25 mouse cellular contexts compared by ENCODE assay signal in genomic region chr2:122109714-122110113, GRCm38 (mm10). TPM values are rescaled to one million over a fixed set of nuclear protein-coding genes. Genes with fewer than 3 reads are reported as not detected.
A peak's percentile ranks its signal among the peaks of the same experiment; 100 is the strongest.
DNase-seq lines count a peak whose midpoint lies in the region; ATAC-seq lines count a peak whose summit lies in the region.
"Had no signal": no experiment of that assay in that cellular context is flagged by ENCODE, and none has a peak within 500 bp of the region (broad histone marks: within the 10 kb centered on the region; RNA-seq: fewer than 3 reads in every experiment).

No protein-coding gene starts in this region.

- WGBS in heart, embryonic 11.5 days (ENCODE audit: insufficient replicate concordance), result 70% methylated on average over 4 of the region's 4 CpGs
- WGBS in kidney, embryonic 16.5 days, result 68% methylated on average over 4 of the region's 4 CpGs
- WGBS in kidney, embryonic 15.5 days, result 84% methylated on average over 4 of the region's 4 CpGs
- 43% methylated on average over 4 of the region's 4 CpGs for WGBS in lung, embryonic 16.5 days
- 45% methylated on average over 4 of the region's 4 CpGs for WGBS in macrophage (ENCODE audit: missing documents)

- no peaks in the 10 kb centered on the region for H3K27me3 ChIP-seq in heart, embryonic 11.5 days (ENCODE audit: control insufficient read depth, insufficient read depth, low read length)
- no peaks in the 10 kb centered on the region for H3K27me3 ChIP-seq in kidney, embryonic 16.5 days (ENCODE audit: insufficient read depth, low read length)
- no peaks in the 10 kb centered on the region for H3K27me3 ChIP-seq in kidney, embryonic 15.5 days
- H3K27me3 ChIP-seq in lung, embryonic 16.5 days (ENCODE audit: control insufficient read depth, insufficient read depth, low read depth, low read length), result no peaks in the 10 kb centered on the region
- H3K27me3 ChIP-seq: embryonic facial prominence, embryonic 13.5 days; midbrain, embryonic 15.5 days had no signal

- H3K4me2 ChIP-seq in heart, embryonic 11.5 days, result no peak overlapping the region
- H3K4me2 ChIP-seq in kidney, embryonic 16.5 days (replicated peaks; ENCODE audit: low read depth, low read length), result no peak overlapping the region
- no peak overlapping the region for H3K4me2 ChIP-seq in kidney, embryonic 15.5 days
- H3K4me2 ChIP-seq in lung, embryonic 16.5 days (ENCODE audit: low read depth, low read length), result no peak overlapping the region
- H3K4me2 ChIP-seq: embryonic facial prominence, embryonic 13.5 days; midbrain, embryonic 15.5 days had no signal

- H3K79me2 ChIP-seq in macrophage (ENCODE audit: inconsistent target), result peaks cover 88% of the 10 kb centered on the region

- no peaks in the 10 kb centered on the region for H3K4me1 ChIP-seq in heart, embryonic 11.5 days (ENCODE audit: control insufficient read depth, insufficient read depth, low read length)
- no peaks in the 10 kb centered on the region for H3K4me1 ChIP-seq in kidney, embryonic 16.5 days (ENCODE audit: insufficient read depth, low read length)
- no peaks in the 10 kb centered on the region for H3K4me1 ChIP-seq in kidney, embryonic 15.5 days
- no peaks in the 10 kb centered on the region; the same call in none of the 2 replicates for H3K4me1 ChIP-seq in lung, embryonic 16.5 days (replicated peaks; ENCODE audit: control insufficient read depth, insufficient read depth, low read length)
- H3K4me1 ChIP-seq: embryonic facial prominence, embryonic 13.5 days; midbrain, embryonic 15.5 days had no signal

- H3K9ac ChIP-seq in heart, embryonic 11.5 days (ENCODE audit: low read depth, low read length), result no peak overlapping the region
- no peak overlapping the region for H3K9ac ChIP-seq in kidney, embryonic 16.5 days (replicated peaks; ENCODE audit: low read length)
- no peak overlapping the region for H3K9ac ChIP-seq in kidney, embryonic 15.5 days
- no peak overlapping the region for H3K9ac ChIP-seq in lung, embryonic 16.5 days (ENCODE audit: low read length)
- H3K9ac ChIP-seq: embryonic facial prominence, embryonic 13.5 days; midbrain, embryonic 15.5 days had no signal

- H3K9me3 ChIP-seq in heart, embryonic 11.5 days (replicated peaks; ENCODE audit: control insufficient read depth, low read length), result no peaks in the 10 kb centered on the region
- H3K9me3 ChIP-seq in kidney, embryonic 16.5 days (ENCODE audit: low read length), result no peaks in the 10 kb centered on the region
- no peaks in the 10 kb centered on the region for H3K9me3 ChIP-seq in kidney, embryonic 15.5 days (replicated peaks)
- no peaks in the 10 kb centered on the region for H3K9me3 ChIP-seq in lung, embryonic 16.5 days (ENCODE audit: control insufficient read depth, low read length)
- H3K9me3 ChIP-seq: embryonic facial prominence, embryonic 13.5 days; midbrain, embryonic 15.5 days had no signal

- peaks cover 14% of the 10 kb centered on the region for H3K36me3 ChIP-seq in heart, embryonic 11.5 days (ENCODE audit: control insufficient read depth, insufficient read depth, low read length)
- peaks cover 45% of the 10 kb centered on the region for H3K36me3 ChIP-seq in kidney, embryonic 16.5 days (ENCODE audit: insufficient read depth, low read length)
- peaks cover 60% of the 10 kb centered on the region for H3K36me3 ChIP-seq in kidney, embryonic 15.5 days
- peaks cover 26% of the 10 kb centered on the region for H3K36me3 ChIP-seq in lung, embryonic 16.5 days (ENCODE audit: control insufficient read depth, insufficient read depth, low read length)
- peaks cover 62% of the 10 kb centered on the region for H3K36me3 ChIP-seq in macrophage (ENCODE audit: inconsistent target)

- peak; percentile 13 to 30 for DNase-seq in heart, adult 18-20 months
- no peak for DNase-seq in cerebellum, postnatal 14 days
- no peak for DNase-seq in right cerebral cortex, postnatal 4 days
- DNase-seq: adrenal gland, adult 2 months; cerebellum, postnatal 10 days; gastrocnemius, postnatal 14 days; kidney, adult 8-10 months; left cerebral cortex, postnatal 4 days; liver had no signal

- ATAC-seq in heart, embryonic 11.5 days (replicated peaks; ENCODE audit: insufficient number of reproducible peaks, low FRiP score, low TSS enrichment), result no peak
- 0 out of 2 replicates have a peak, but pooled peaks have one; percentile 27 for ATAC-seq in kidney, embryonic 16.5 days (ENCODE audit: low FRiP score, low TSS enrichment)
- ATAC-seq in kidney, embryonic 15.5 days (replicated peaks; ENCODE audit: low FRiP score), result no peak
- ATAC-seq in lung, embryonic 16.5 days (ENCODE audit: low read depth), result peak; percentile 95
- ATAC-seq: forebrain, embryonic 14.5 days; hindbrain, embryonic 16.5 days; midbrain, embryonic 15.5 days had no signal

- no peak overlapping the region for H3K4me3 ChIP-seq in heart, embryonic 11.5 days (ENCODE audit: low read depth, low read length)
- H3K4me3 ChIP-seq in kidney, embryonic 16.5 days (ENCODE audit: low read length), result no peak overlapping the region
- no peak overlapping the region for H3K4me3 ChIP-seq in kidney, embryonic 15.5 days (replicated peaks)
- H3K4me3 ChIP-seq in lung, embryonic 16.5 days (ENCODE audit: low read length), result no peak overlapping the region
- H3K4me3 ChIP-seq in macrophage (ENCODE audit: inconsistent target), result no peak overlapping the region
- H3K4me3 ChIP-seq: embryonic facial prominence, embryonic 13.5 days; midbrain, embryonic 15.5 days; myocyte had no signal

- no peak overlapping the region for H3K27ac ChIP-seq in heart, embryonic 11.5 days (ENCODE audit: low read depth, low read length)
- H3K27ac ChIP-seq in kidney, embryonic 16.5 days (ENCODE audit: low read length), result no peak overlapping the region
- no peak overlapping the region for H3K27ac ChIP-seq in kidney, embryonic 15.5 days
- H3K27ac ChIP-seq in lung, embryonic 16.5 days (ENCODE audit: low read length), result peak overlapping the region; percentile 73
- peak overlapping the region; percentile 55 for H3K27ac ChIP-seq in macrophage
- H3K27ac ChIP-seq: embryonic facial prominence, embryonic 13.5 days; midbrain, embryonic 15.5 days had no signal

RNA-seq across cellular contexts. Expression of gene Spg11, which starts 8.5 kb away (rescaled TPM):
- 10 to 100 TPM; 10.7 to 13.1 TPM for total RNA-seq in heart, adult 18-20 months (2021)
- 7.0 and 7.7 TPM in 2 replicates for polyA plus RNA-seq in heart, embryonic 11.5 days (2014; fragmentation: Nextera tagmentation; extraction: Ambion mirVana)
- polyA plus RNA-seq in kidney, embryonic 16.5 days (2015; fragmentation: Nextera tagmentation; extraction: Ambion mirVana), result 8.8 and 9.3 TPM in 2 replicates
- 9.1 and 9.8 TPM in 2 replicates for polyA plus RNA-seq in kidney, embryonic 15.5 days (2015; fragmentation: Nextera tagmentation; extraction: Ambion mirVana)
- polyA plus RNA-seq in lung, embryonic 16.5 days (2015; fragmentation: Nextera tagmentation; extraction: Ambion mirVana), result 8.9 and 9.5 TPM in 2 replicates
- 100 to 1,000 TPM in 15 of 26 experiments, 10 to 100 TPM in 11; 29.8 to 172 (median 109) TPM for total RNA-seq in macrophage (2018; cell fraction: chromatin; rRNA removed)
- total RNA-seq in macrophage (2018; cell fraction: cytosol; rRNA removed), result 10 to 100 TPM; 22.1 to 40.1 (median 33.4) TPM
- 10 to 100 TPM; 34.1 to 97.6 (median 68.8) TPM for total RNA-seq in macrophage (2018; cell fraction: nucleus; rRNA removed)
- polyA plus RNA-seq in macrophage (2018), result 19.6 to 24.9 TPM (median 23.6 TPM) in 3 replicates

RNA-seq across cellular contexts. Expression of gene B2m, which starts 37.8 kb away (rescaled TPM):
- total RNA-seq in heart, adult 18-20 months (2021), result 100 to 1,000 TPM; 297 to 515 TPM
- polyA plus RNA-seq in heart, embryonic 11.5 days (2014; fragmentation: Nextera tagmentation; extraction: Ambion mirVana), result 224 and 240 TPM in 2 replicates
- 221 and 232 TPM in 2 replicates for polyA plus RNA-seq in kidney, embryonic 16.5 days (2015; fragmentation: Nextera tagmentation; extraction: Ambion mirVana)
- polyA plus RNA-seq in kidney, embryonic 15.5 days (2015; fragmentation: Nextera tagmentation; extraction: Ambion mirVana), result 234 and 241 TPM in 2 replicates
- 408 and 412 TPM in 2 replicates for polyA plus RNA-seq in lung, embryonic 16.5 days (2015; fragmentation: Nextera tagmentation; extraction: Ambion mirVana)
- total RNA-seq in macrophage (2018; cell fraction: chromatin; rRNA removed), result 100 to 1,000 TPM; 129 to 428 (median 238) TPM
- over 10,000 TPM in 11 of 26 experiments, 1,000 to 10,000 TPM in 15; 6,005 to 14,077 (median 8,481) TPM for total RNA-seq in macrophage (2018; cell fraction: cytosol; rRNA removed)
- 1,000 to 10,000 TPM in 24 of 26 experiments, 100 to 1,000 TPM in 2; 695 to 5,289 (median 2,340) TPM for total RNA-seq in macrophage (2018; cell fraction: nucleus; rRNA removed)
- polyA plus RNA-seq in macrophage (2018), result 8,759 to 13,911 TPM (median 12,544 TPM) in 3 replicates

RNA-seq across cellular contexts. Expression of gene Trim69, which starts 50.8 kb away (rescaled TPM):
- not detected for total RNA-seq in heart, adult 18-20 months (2021)
- 0.14 TPM in 1 of 2 replicates, not detected in the other for polyA plus RNA-seq in heart, embryonic 11.5 days (2014; fragmentation: Nextera tagmentation; extraction: Ambion mirVana)
- not detected in 2 replicates for polyA plus RNA-seq in kidney, embryonic 16.5 days (2015; fragmentation: Nextera tagmentation; extraction: Ambion mirVana)
- polyA plus RNA-seq in kidney, embryonic 15.5 days (2015; fragmentation: Nextera tagmentation; extraction: Ambion mirVana), result 0.09 TPM in 1 of 2 replicates, not detected in the other
- 0.11 TPM in 1 of 2 replicates, not detected in the other for polyA plus RNA-seq in lung, embryonic 16.5 days (2015; fragmentation: Nextera tagmentation; extraction: Ambion mirVana)
- total RNA-seq in macrophage (2018; cell fraction: chromatin; rRNA removed), result 1 to 10 TPM in 3 of 26 experiments, under 1 TPM in 15, not detected in 8; 0.40 to 1.2 (median 0.59) TPM
- total RNA-seq in macrophage (2018; cell fraction: cytosol; rRNA removed), result under 1 TPM in 10 of 26 experiments, not detected in 16; 0.07 to 0.18 (median 0.14) TPM
- total RNA-seq in macrophage (2018; cell fraction: nucleus; rRNA removed), result 1 to 10 TPM in 4 of 26 experiments, under 1 TPM in 14, not detected in 8; 0.23 to 3.9 (median 0.67) TPM
- polyA plus RNA-seq in macrophage (2018), result 0.07 to 0.12 TPM in 2 of 3 replicates, not detected in the other
- total RNA-seq: adrenal gland, adult 2 months; gastrocnemius, postnatal 14 days; hematopoietic stem cell, adult 5-6 weeks; layer of hippocampus, adult 8-10 months; left cerebral cortex, adult 18-20 months; left cerebral cortex, postnatal 4 days had no signal
- polyA plus RNA-seq: adrenal gland, adult 2 months; brain, embryonic 14.5 days; embryonic facial prominence, embryonic 13.5 days; forebrain, embryonic 14.5 days; midbrain, embryonic 15.5 days; neural tube, embryonic 14.5 days; spleen, adult 2 months had no signal

Comparison
In these comparisons a context has a peak if more than half of its experiments do, and no peak if none do; other contexts are left out.
1. ATAC-seq: peak in kidney, embryonic 16.5 days (single experiment) and lung, embryonic 16.5 days (single experiment); none in heart, embryonic 11.5 days (single experiment) and kidney, embryonic 15.5 days (single experiment).
2. DNase-seq: peak in heart, adult 18-20 months (2 of 2); none in cerebellum, postnatal 14 days (0 of 2) and right cerebral cortex, postnatal 4 days (single experiment).
3. H3K27ac ChIP-seq: peak in lung, embryonic 16.5 days (single experiment) and macrophage (single experiment); none in heart, embryonic 11.5 days (single experiment), kidney, embryonic 16.5 days (single experiment) and kidney, embryonic 15.5 days (single experiment).
4. RNA of gene B2m, which starts 37.8 kb away (polyA plus RNA-seq): 8,759 to 13,911 TPM in macrophage; 408 to 412 TPM in lung, embryonic 16.5 days, 234 to 241 TPM in kidney, embryonic 15.5 days, 224 to 240 TPM in heart, embryonic 11.5 days and 221 to 232 TPM in kidney, embryonic 16.5 days; every median in the first group is over 10 times any median in the second.